Mouse (Mus musculus) kidney, postnatal 0 days (tissue): Measurements from ENCODE around the gene Sprr1b. TPM values are rescaled to one million over a fixed set of nuclear protein-coding genes. Genes with fewer than 3 reads are reported as not detected.

Experiments
- ATAC-seq: fragments of 200-750 bp; cut with Nextera tagmentation; replicated peaks from 2 replicates; pipeline ENCODE4 v1.8.0; 2017; ENCODE audit warnings: low read depth, moderate number of reproducible peaks, moderate TSS enrichment, moderate library complexity; ENCODE audit not compliant: low FRiP score
- DNase-seq: peaks from one replicate; pipeline ENCODE4 v3.0.0-alpha.2; 2016; ENCODE audit warnings: low spot score
- H3K27ac ChIP-seq: fragments of 300-500 bp; sonication (generic); 2 replicates; pipeline ENCODE4 v1.5.1; 2014; ENCODE audit warnings: mild to moderate bottlenecking
- H3K27me3 ChIP-seq: fragments of 300-500 bp; sonication (generic); 2 replicates; pipeline ENCODE4 v1.6.1; 2014; ENCODE audit warnings: low read length, mixed read lengths; ENCODE audit not compliant: insufficient read depth
- H3K36me3 ChIP-seq: fragments of 300-500 bp; sonication (generic); 2 replicates; pipeline ENCODE4 v1.6.1; 2014; ENCODE audit warnings: low read length, mixed read lengths; ENCODE audit not compliant: insufficient read depth
- H3K4me1 ChIP-seq: fragments of 300-500 bp; sonication (generic); replicated peaks from 2 replicates; pipeline ENCODE4 v1.6.1; 2014; ENCODE audit warnings: antibody characterized with exemption, low read length, mixed read lengths; ENCODE audit not compliant: insufficient read depth
- H3K4me2 ChIP-seq: fragments of 300-500 bp; sonication (generic); 2 replicates; pipeline ENCODE4 v1.6.1; 2014; ENCODE audit warnings: mild to moderate bottlenecking, low read length, moderate library complexity, mixed read lengths
- H3K4me3 ChIP-seq: fragments of 300-500 bp; sonication (generic); replicated peaks from 2 replicates; pipeline ENCODE4 v1.5.1; 2014; ENCODE audit warnings: low read depth, low read length
- H3K9ac ChIP-seq: fragments of 300-500 bp; sonication (generic); 2 replicates; pipeline ENCODE4 v1.6.1; 2014; ENCODE audit warnings: low read depth, low read length
- H3K9me3 ChIP-seq: fragments of 300-500 bp; sonication (generic); replicated peaks from 2 replicates; pipeline ENCODE4 v1.6.1; 2016; ENCODE audit warnings: low read length, inconsistent platforms, mixed read lengths
- CTCF ChIP-seq: IDR thresholded peaks from 2 replicates; pipeline ENCODE4 v1.5.1; 2016; ENCODE audit warnings: antibody characterized with exemption, low read depth, mild to moderate bottlenecking, moderate library complexity
- whole genome bisulfite sequencing: fragments of 180-500 bp; shearing (Covaris S2); extraction: QIAGEN DNeasy Blood & Tissue Kit; methylation state at CpG from one replicate; pipeline ENCODE4 v1.1.7; 2014; 5-methylcytosine and 5-hydroxymethylcytosine counted together
- polyA plus RNA-seq: library from polyadenylated mRNA; unstranded; fragments of >200 nt; fragmentation: Nextera tagmentation; extraction: Ambion mirVana; gene quantifications from 2 replicates; pipeline ENCODE4 v1.2.1, GENCODE M21; 2015

Gene Sprr1b
- polyA plus RNA-seq, 1 experiment from 2014 or later, result not detected

DNA sequence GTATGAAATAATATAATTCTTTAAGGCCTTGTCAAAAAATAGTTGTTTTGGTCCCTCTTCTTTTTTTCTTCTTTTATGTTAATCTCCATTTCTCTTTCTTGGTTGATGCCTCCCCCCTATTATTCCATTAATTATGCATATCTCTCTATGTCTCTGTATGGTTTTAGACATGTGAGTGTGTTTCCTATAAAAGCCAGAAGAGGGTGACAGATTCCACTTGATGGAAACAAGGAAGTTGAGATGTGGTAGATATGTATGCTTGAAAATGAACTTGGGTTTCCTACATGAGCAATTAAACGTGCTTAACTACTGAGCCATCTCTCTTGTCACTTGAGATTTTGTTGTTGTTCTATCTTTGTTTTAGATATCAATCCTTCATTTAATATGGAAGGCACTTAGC lies 44.3 kb downstream of the Sprr1b start:
- DNase-seq (peak; percentile 30), ATAC-seq (no peak)
- peak; percentile 66 for TF ChIP-seq CTCF
- H3K27ac ChIP-seq, result no peak overlapping the region
- no peak overlapping the region for H3K4me2 ChIP-seq
- no peaks in the 10 kb centered on the region for H3K4me1 ChIP-seq
- 34% methylated on average over 1 of the region's 1 CpGs for WGBS
- no peaks in the 10 kb centered on the region for H3K9me3 ChIP-seq
- no peaks in the 10 kb centered on the region for H3K27me3 ChIP-seq
- H3K4me3 ChIP-seq, result no peak overlapping the region
- H3K36me3 ChIP-seq, result no peaks in the 10 kb centered on the region
- H3K9ac ChIP-seq, result no peak overlapping the region

Other genes with a start within 250 kb of the Sprr1b start
- 0.05 and 0.50 TPM in 2 replicates for gene Sprr2a1, start 223.0 kb downstream of the Sprr1b start, polyA plus RNA-seq
- gene Sprr2a2, start 222.9 kb downstream of the Sprr1b start, polyA plus RNA-seq, result 9.6 and 27.3 TPM in 2 replicates
- 1.2 and 6.0 TPM in 2 replicates for gene Sprr2a3, start 153.4 kb downstream of the Sprr1b start, polyA plus RNA-seq
- not detected in 2 replicates for gene Sprr2b, start 122.2 kb downstream of the Sprr1b start, polyA plus RNA-seq
- not detected in 2 replicates for gene Sprr2d, start 99.6 kb downstream of the Sprr1b start, polyA plus RNA-seq
- not detected in 2 replicates for gene Sprr2e, start 86.6 kb downstream of the Sprr1b start, polyA plus RNA-seq
- 30.3 and 58.0 TPM in 2 replicates for gene Sprr2f, start 73.6 kb downstream of the Sprr1b start, polyA plus RNA-seq
- gene Sprr2h, start 53.1 kb downstream of the Sprr1b start, polyA plus RNA-seq, result not detected in 2 replicates
- not detected in 2 replicates for gene Sprr2i, start 30.8 kb downstream of the Sprr1b start, polyA plus RNA-seq
- not detected in 2 replicates for gene Sprr2j-ps, start 20.7 kb downstream of the Sprr1b start, polyA plus RNA-seq
- 9.6 and 10.3 TPM in 2 replicates for gene Gm9774, start 9.4 kb downstream of the Sprr1b start, polyA plus RNA-seq
- gene Sprr2k, start 6.2 kb downstream of the Sprr1b start, polyA plus RNA-seq, result not detected in 2 replicates
- 0.11 TPM in 1 of 2 replicates, not detected in the other for gene Sprr3, start 19.9 kb upstream of the Sprr1b start, polyA plus RNA-seq
- gene Sprr1a, start 47.1 kb upstream of the Sprr1b start, polyA plus RNA-seq, result 96.3 and 137 TPM in 2 replicates
- not detected in 2 replicates for gene Sprr4, start 61.7 kb upstream of the Sprr1b start, polyA plus RNA-seq
- gene 2310046K23Rik, start 95.7 kb upstream of the Sprr1b start, polyA plus RNA-seq, result not detected in 2 replicates
- gene Ivl, start 134.9 kb upstream of the Sprr1b start, polyA plus RNA-seq, result 0.97 and 1.4 TPM in 2 replicates
- not detected in 2 replicates for gene Smcp, start 150.2 kb upstream of the Sprr1b start, polyA plus RNA-seq
- not detected in 2 replicates for gene 2210017I01Rik, start 168.7 kb upstream of the Sprr1b start, polyA plus RNA-seq
- not detected in 2 replicates for gene Lce6a, start 182.9 kb upstream of the Sprr1b start, polyA plus RNA-seq
- not detected in 2 replicates for gene Lce1a1, start 209.5 kb upstream of the Sprr1b start, polyA plus RNA-seq
- gene Lce1b, start 218.1 kb upstream of the Sprr1b start, polyA plus RNA-seq, result not detected in 2 replicates
- gene Lce1a2, start 231.5 kb upstream of the Sprr1b start, polyA plus RNA-seq, result not detected in 2 replicates
- not detected in 2 replicates for gene Lce1c, start 240.5 kb upstream of the Sprr1b start, polyA plus RNA-seq
- gene Lce1d, start 248.4 kb upstream of the Sprr1b start, polyA plus RNA-seq, result not detected in 2 replicates